Mouse (Mus musculus): ENCODE results near the gene Ltv1. TPM values are rescaled to one million over a fixed set of nuclear protein-coding genes. Genes with fewer than 3 reads are reported as not detected.

Gene Ltv1
- polyA plus RNA-seq, 1 experiment from 2014 or later = 27.1 TPM

- no peaks in the 10 kb centered on the region for H3K9me3 ChIP-seq (replicated peaks)
- no peaks in the 10 kb centered on the region for H3K4me1 ChIP-seq (replicated peaks)
- ATAC-seq (ENCODE audit: insufficient read depth) = no peak
- H3K4me3 ChIP-seq (replicated peaks) = no peak overlapping the region
- H3K36me3 ChIP-seq (replicated peaks) = no peaks in the 10 kb centered on the region
- H3K9ac ChIP-seq = no peak overlapping the region
- H3K27me3 ChIP-seq = no peaks in the 10 kb centered on the region
- H3K27ac ChIP-seq (replicated peaks) = no peak overlapping the region
- H3K4me2 ChIP-seq = no peak overlapping the region
- WGBS (ENCODE audit: insufficient replicate concordance) = 24% methylated on average over 4 of the region's 4 CpGs
Measured at GRCm38 (mm10) chr10:13162031-13162430, 30.9 kb downstream of the Ltv1 start.

DNA sequence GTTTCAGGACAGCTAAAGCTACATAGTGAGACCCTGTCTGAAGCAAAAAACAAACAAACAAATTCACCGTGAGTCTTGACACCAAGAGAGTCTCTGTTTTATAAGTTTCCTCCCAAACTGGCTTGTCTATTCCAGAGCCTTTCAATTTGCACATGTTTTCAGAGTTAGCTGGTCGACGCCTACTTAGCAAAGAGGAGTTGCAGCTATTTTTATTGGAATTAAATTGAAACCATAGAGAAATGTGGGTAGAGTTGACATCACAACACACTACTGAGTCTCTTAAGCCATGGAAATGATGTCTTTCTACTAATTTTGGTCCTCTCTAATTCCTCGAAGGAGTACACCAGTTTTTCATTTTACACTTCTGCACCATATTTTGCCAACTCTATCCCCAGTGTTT lies 32.1 kb downstream of the Ltv1 start:
- no peak for ATAC-seq (ENCODE audit: insufficient read depth)
- WGBS (ENCODE audit: insufficient replicate concordance) = 70% methylated on average over 4 of the region's 4 CpGs
- no peaks in the 10 kb centered on the region for H3K4me1 ChIP-seq (replicated peaks)
- H3K9me3 ChIP-seq (replicated peaks) = no peaks in the 10 kb centered on the region
- H3K27me3 ChIP-seq = no peaks in the 10 kb centered on the region
- no peak overlapping the region for H3K9ac ChIP-seq
- H3K4me2 ChIP-seq = no peak overlapping the region
- no peak overlapping the region for H3K27ac ChIP-seq (replicated peaks)
- no peak overlapping the region for H3K4me3 ChIP-seq (replicated peaks)
- H3K36me3 ChIP-seq (replicated peaks) = no peaks in the 10 kb centered on the region

DNA sequence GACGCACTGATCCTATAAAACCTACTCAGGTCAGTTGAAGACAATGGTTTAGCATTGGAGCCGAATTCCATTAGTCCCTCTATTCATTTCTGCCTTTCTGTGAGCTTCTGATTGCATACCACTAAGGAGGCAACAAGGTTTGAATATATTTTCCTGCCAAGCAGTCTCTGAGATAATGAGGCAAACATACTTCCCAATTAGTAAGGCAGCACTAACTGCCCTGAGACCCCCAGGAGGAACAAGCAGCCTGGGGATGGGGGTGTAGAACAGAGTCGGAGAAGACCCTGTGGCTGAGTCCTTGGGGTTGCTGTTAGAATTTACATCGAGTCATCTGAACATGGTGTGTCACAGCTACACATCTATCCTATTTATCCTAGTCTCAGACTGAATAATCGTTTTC lies 37.6 kb downstream of the Ltv1 start:
- Histone ChIP-seq H3K27me3 (no peaks in the 10 kb centered on the region), H3K4me1 (replicated peaks) (no peaks in the 10 kb centered on the region), H3K9me3 (replicated peaks) (no peaks in the 10 kb centered on the region), H3K27ac (replicated peaks) (no peak overlapping the region), H3K4me2 (no peak overlapping the region), H3K36me3 (replicated peaks) (no peaks in the 10 kb centered on the region), H3K9ac (no peak overlapping the region), H3K4me3 (replicated peaks) (no peak overlapping the region)
- ATAC-seq (ENCODE audit: insufficient read depth) = no peak
- 57% methylated on average over 5 of the region's 5 CpGs for WGBS (ENCODE audit: insufficient replicate concordance)

GRCm38 (mm10) chr10:13152811-13153364 lies 40.1 kb downstream of the Ltv1 start:
- 61% methylated on average over 4 of the region's 4 CpGs for WGBS (ENCODE audit: insufficient replicate concordance)
- Histone ChIP-seq H3K9ac (no peak overlapping the region), H3K4me2 (no peak overlapping the region), H3K36me3 (replicated peaks) (no peaks in the 10 kb centered on the region), H3K9me3 (replicated peaks) (no peaks in the 10 kb centered on the region), H3K4me1 (replicated peaks) (no peaks in the 10 kb centered on the region), H3K27ac (replicated peaks) (no peak overlapping the region), H3K4me3 (replicated peaks) (no peak overlapping the region), H3K27me3 (no peaks in the 10 kb centered on the region)
- no peak for ATAC-seq (ENCODE audit: insufficient read depth)

DNA sequence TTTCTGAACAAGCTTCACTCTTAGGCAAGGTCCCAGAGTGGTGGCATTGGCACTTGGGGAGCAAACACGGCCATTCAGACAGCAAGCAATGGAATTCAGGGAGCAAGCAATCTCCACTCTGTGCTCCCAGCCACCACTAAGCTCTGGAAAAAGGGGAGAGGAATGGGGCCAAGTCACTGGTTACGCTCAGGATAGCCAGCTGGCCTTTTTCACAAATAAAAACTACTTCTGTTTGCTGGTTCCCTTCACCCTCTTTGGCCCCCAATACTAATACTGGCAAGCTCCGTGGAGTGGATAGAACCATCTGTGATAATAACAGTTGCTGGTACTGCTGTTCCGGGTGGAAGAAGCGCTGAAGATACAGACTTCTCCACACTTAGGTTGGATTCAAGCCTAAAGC lies 41.6 kb downstream of the Ltv1 start:
- H3K27ac ChIP-seq (replicated peaks) = no peak overlapping the region
- WGBS (ENCODE audit: insufficient replicate concordance) = 53% methylated on average over 5 of the region's 5 CpGs

DNA sequence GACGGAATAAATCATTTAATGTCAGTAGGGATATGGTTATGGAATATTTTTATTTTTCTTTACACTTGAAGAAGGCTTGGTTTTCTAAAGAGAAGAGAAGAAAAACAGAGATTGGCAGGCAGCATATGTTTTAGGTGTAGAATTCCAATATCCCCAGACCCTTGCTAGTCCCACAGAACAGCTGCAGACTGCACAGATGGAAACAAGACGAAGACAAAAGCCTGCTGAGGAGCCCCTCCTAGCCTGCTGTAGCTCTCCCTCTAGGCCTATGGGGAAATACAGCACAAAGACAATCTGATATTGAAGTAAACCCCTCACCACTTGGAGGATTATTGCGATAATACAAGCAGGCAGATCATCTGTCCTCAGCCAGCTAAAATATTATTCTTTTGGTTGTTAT lies 42.5 kb downstream of the Ltv1 start:
- no peaks in the 10 kb centered on the region for H3K27me3 ChIP-seq
- no peak overlapping the region for H3K4me3 ChIP-seq (replicated peaks)
- no peaks in the 10 kb centered on the region for H3K9me3 ChIP-seq (replicated peaks)
- H3K4me1 ChIP-seq (replicated peaks) = no peaks in the 10 kb centered on the region
- no peak overlapping the region for H3K9ac ChIP-seq
- ATAC-seq (ENCODE audit: insufficient read depth) = no peak
- no peak overlapping the region for H3K4me2 ChIP-seq
- WGBS (ENCODE audit: insufficient replicate concordance) = 58% methylated on average over 3 of the region's 3 CpGs
- no peaks in the 10 kb centered on the region for H3K36me3 ChIP-seq (replicated peaks)
- H3K27ac ChIP-seq (replicated peaks) = no peak overlapping the region

More for the DNA sequence above, 41.6 kb downstream of the Ltv1 start:
- ATAC-seq (ENCODE audit: insufficient read depth) = no peak
- Histone ChIP-seq H3K36me3 (replicated peaks) (no peaks in the 10 kb centered on the region), H3K27me3 (no peaks in the 10 kb centered on the region), H3K4me1 (replicated peaks) (no peaks in the 10 kb centered on the region), H3K4me2 (no peak overlapping the region), H3K9me3 (replicated peaks) (no peaks in the 10 kb centered on the region), H3K9ac (no peak overlapping the region), H3K4me3 (replicated peaks) (no peak overlapping the region)

GRCm38 (mm10) chr10:13140434-13140833 lies 52.5 kb downstream of the Ltv1 start:
- Histone ChIP-seq H3K36me3 (replicated peaks) (no peaks in the 10 kb centered on the region), H3K4me1 (replicated peaks) (no peaks in the 10 kb centered on the region), H3K9ac (no peak overlapping the region), H3K4me2 (no peak overlapping the region), H3K9me3 (replicated peaks) (no peaks in the 10 kb centered on the region), H3K4me3 (replicated peaks) (no peak overlapping the region), H3K27me3 (no peaks in the 10 kb centered on the region), H3K27ac (replicated peaks) (no peak overlapping the region)
- 46% methylated on average over 2 of the region's 2 CpGs for WGBS (ENCODE audit: insufficient replicate concordance)
- no peak for ATAC-seq (ENCODE audit: insufficient read depth)

DNA sequence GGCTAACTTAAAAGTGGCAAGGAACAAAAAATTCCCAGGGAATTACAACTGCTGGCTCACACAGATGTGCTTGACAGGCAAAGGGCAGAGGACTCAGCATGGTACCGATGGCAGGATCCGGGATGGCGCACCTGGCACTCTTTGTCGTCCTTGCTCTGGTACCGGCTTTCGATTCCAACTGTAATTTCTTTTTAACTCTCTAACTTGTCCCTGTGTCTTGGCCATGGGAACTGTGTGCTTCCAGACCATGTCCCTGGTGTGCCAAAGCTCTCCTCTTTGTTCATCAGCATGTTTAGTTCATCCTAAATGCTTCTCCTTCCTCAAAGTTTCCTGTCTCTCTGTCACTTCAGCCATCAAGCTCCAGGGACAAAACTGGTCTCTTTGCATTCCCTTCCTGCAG lies 55.1 kb downstream of the Ltv1 start:
- no peaks in the 10 kb centered on the region for H3K27me3 ChIP-seq
- H3K36me3 ChIP-seq (replicated peaks) = no peaks in the 10 kb centered on the region

DNA sequence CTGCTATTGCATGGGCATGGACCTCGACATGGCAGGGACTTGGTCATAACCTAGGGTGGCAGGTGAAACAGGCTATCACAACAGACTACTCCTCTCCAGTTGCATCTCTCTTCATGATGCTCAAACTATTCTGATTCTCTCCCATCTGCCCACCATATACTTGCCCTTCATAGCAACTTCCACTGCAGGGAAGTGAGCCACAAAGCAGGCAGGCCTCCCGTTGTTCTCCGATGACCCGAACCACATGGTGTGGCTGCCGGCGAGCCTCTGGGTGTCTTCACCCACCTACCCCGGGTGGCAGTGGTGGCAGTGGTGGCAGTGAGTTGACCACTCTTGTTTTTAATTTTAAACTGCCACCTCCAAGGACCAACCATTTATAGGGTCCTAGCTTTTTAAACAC lies 57.2 kb downstream of the Ltv1 start:
- Histone ChIP-seq H3K4me1 (replicated peaks) (no peaks in the 10 kb centered on the region), H3K36me3 (replicated peaks) (no peaks in the 10 kb centered on the region), H3K27me3 (no peaks in the 10 kb centered on the region), H3K9ac (no peak overlapping the region), H3K9me3 (replicated peaks) (no peaks in the 10 kb centered on the region), H3K27ac (replicated peaks) (no peak overlapping the region), H3K4me3 (replicated peaks) (no peak overlapping the region), H3K4me2 (no peak overlapping the region)
- no peak for ATAC-seq (ENCODE audit: insufficient read depth)
- 80% methylated on average over 7 of the region's 7 CpGs for WGBS (ENCODE audit: insufficient replicate concordance)

More for the DNA sequence above, 55.1 kb downstream of the Ltv1 start:
- Histone ChIP-seq H3K4me1 (replicated peaks) (no peaks in the 10 kb centered on the region), H3K4me2 (no peak overlapping the region), H3K27ac (replicated peaks) (no peak overlapping the region), H3K9ac (no peak overlapping the region), H3K4me3 (replicated peaks) (no peak overlapping the region), H3K9me3 (replicated peaks) (no peaks in the 10 kb centered on the region)
- WGBS (ENCODE audit: insufficient replicate concordance) = 78% methylated on average over 6 of the region's 6 CpGs
- ATAC-seq (ENCODE audit: insufficient read depth) = no peak

DNA sequence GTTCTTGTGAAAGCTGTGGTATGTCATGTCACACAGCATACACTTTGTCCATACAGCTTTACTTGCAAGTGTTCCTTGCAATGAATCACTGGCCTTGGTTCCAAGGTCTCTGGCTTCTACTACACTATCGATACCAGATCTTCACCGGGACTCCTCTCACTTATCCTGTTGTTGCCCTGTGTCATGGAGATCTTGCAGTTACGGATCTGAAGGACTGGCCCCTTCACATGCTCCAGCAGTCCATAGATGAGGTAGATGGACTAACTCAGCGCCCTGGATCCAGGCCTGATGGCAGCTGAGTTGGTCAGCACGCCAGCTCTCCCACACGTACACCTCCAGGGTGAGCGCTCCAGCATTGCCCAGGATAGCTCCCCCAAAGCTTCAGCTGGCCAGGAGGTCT lies 57.7 kb downstream of the Ltv1 start:
- Histone ChIP-seq H3K4me3 (replicated peaks) (no peak overlapping the region), H3K27ac (replicated peaks) (no peak overlapping the region), H3K9me3 (replicated peaks) (no peaks in the 10 kb centered on the region), H3K36me3 (replicated peaks) (no peaks in the 10 kb centered on the region), H3K27me3 (no peaks in the 10 kb centered on the region), H3K4me2 (no peak overlapping the region), H3K4me1 (replicated peaks) (no peaks in the 10 kb centered on the region), H3K9ac (no peak overlapping the region)
- WGBS (ENCODE audit: insufficient replicate concordance) = 77% methylated on average over 7 of the region's 7 CpGs
- no peak for ATAC-seq (ENCODE audit: insufficient read depth)

DNA sequence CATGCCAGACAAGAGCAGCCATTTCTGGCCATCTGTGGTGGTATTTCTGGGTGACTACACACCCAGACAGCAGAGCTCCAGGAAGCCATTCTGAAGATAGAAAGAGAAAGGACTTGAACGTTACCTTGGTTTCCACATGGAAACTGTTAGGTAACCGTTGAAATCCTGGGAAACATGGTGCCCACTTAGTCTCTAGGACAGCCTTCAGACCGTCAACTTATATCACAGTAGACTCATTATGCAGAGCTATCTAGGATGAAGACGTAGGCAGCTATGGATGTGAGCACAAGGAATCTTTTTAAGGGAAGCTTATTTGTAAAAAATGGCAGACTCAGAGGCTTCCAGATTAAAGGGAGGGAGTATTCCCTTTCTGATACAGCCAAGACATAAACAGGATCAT lies 59.1 kb downstream of the Ltv1 start:
- Histone ChIP-seq H3K36me3 (replicated peaks) (no peaks in the 10 kb centered on the region), H3K4me3 (replicated peaks) (no peak overlapping the region), H3K27me3 (no peaks in the 10 kb centered on the region), H3K9ac (no peak overlapping the region), H3K4me2 (no peak overlapping the region), H3K9me3 (replicated peaks) (no peaks in the 10 kb centered on the region), H3K4me1 (replicated peaks) (no peaks in the 10 kb centered on the region), H3K27ac (replicated peaks) (no peak overlapping the region)
- WGBS (ENCODE audit: insufficient replicate concordance) = 68% methylated on average over 4 of the region's 4 CpGs
- ATAC-seq (ENCODE audit: insufficient read depth) = no peak

All from liver, embryonic 15.5 days (tissue).